Mouse (Mus musculus) brain, embryonic 14.5 days (tissue): Measurements from ENCODE around the gene Tent5c.

Experiments
- CTCF ChIP-seq: fragments of 200-500 bp; IDR thresholded peaks from 2 replicates; pipeline ENCODE4 v1.5.1; 2012; ENCODE audit warnings: inconsistent platforms, mild to moderate bottlenecking, moderate library complexity, borderline replicate concordance; ENCODE audit not compliant: insufficient read depth, insufficient read length; ENCODE audit errors: extremely low read depth
- POLR2A ChIP-seq: fragments of 200-500 bp; IDR thresholded peaks from 2 replicates; pipeline ENCODE4 v1.6.1; 2012; ENCODE audit warnings: mild to moderate bottlenecking, inconsistent platforms, borderline replicate concordance; ENCODE audit not compliant: poor library complexity, insufficient read depth, insufficient read length, severe bottlenecking; ENCODE audit errors: extremely low read depth

DNA sequence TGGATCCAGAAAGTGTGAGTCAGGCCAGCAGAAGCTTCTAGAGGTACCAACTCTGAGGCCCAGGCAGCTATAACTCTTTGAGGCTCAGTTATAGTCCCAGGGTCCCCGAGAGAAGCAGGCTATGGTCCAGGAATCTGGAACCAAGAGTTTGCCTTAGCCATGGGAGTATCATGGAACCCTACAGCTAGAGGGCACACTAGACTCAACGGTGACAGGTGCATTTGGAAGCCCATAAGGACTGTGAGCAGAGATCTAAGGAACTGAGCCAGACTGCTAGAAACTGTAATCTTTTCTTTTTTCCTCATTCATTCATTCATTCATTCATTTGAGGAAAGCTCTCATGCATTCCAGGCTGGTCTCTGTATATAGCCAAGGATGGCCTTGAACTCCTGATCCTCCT lies 28.6 kb downstream of the Tent5c start:
- TF ChIP-seq POLR2A (no peak), CTCF (no peak)
